Mouse (Mus musculus) gastrocnemius, postnatal 36 days (tissue): ENCODE data around the gene Tma7. TPM values are rescaled to one million over a fixed set of nuclear protein-coding genes. Genes with fewer than 3 reads are reported as not detected.

Experiments used
- DNase-seq, 2 experiments: peaks; one replicate each; pipeline ENCODE4 v3.0.0; 2022
- intact Hi-C: fragments of 180-260 bp; cut with DNase I; formaldehyde crosslinking; loops from one replicate; pipeline ENCODE4 v1.15.1; 2025
- total RNA-seq, 2 experiments: library from RNA; stranded (reverse); gene quantifications; 2 replicates each; pipeline ENCODE4 v1.2.3; 2021

Gene Tma7
- total RNA-seq, 2 experiments from 2014 or later, result 245 to 268 TPM

GRCm38 (mm10) chr9:109050674-109050997 lies 31.8 kb downstream of the Tma7 start:
- intact Hi-C loops, result no loop called here
- no peak for DNase-seq

GRCm38 (mm10) chr9:109049996-109050673 lies 32.3 kb downstream of the Tma7 start:
- no peak for DNase-seq
- intact Hi-C loops, result no loop called here

- no peak for DNase-seq
- intact Hi-C loops, result no loop called here
These were observed 33.1 kb downstream of the Tma7 start for GRCm38 (mm10) chr9:109049316-109049715.

GRCm38 (mm10) chr9:109046306-109046705 lies 36.1 kb downstream of the Tma7 start:
- intact Hi-C loops, result no loop called here
- DNase-seq, result peak in 1 of 2 experiments; percentile 47

GRCm38 (mm10) chr9:109041351-109041750 lies 41.0 kb downstream of the Tma7 start:
- intact Hi-C loops, result no loop called here
- DNase-seq, result no peak

- intact Hi-C loops, result no loop called here
- DNase-seq, result no peak
These were observed 41.5 kb downstream of the Tma7 start for GRCm38 (mm10) chr9:109040906-109041305.

GRCm38 (mm10) chr9:109040216-109040615 lies 42.2 kb downstream of the Tma7 start:
- intact Hi-C loops, result no loop called here
- DNase-seq, result no peak

GRCm38 (mm10) chr9:109039681-109040080 lies 42.7 kb downstream of the Tma7 start:
- intact Hi-C loops, result no loop called here
- DNase-seq, result no peak

GRCm38 (mm10) chr9:109038901-109039364 lies 43.5 kb downstream of the Tma7 start:
- DNase-seq, result peak; percentile 61 to 62
- intact Hi-C loops, result no loop called here

- intact Hi-C loops, result no loop called here
These were observed 44.1 kb downstream of the Tma7 start, which contains the start of gene Shisa5 for GRCm38 (mm10) chr9:109038086-109038895. Gene Shisa5 (plus strand): TSS chr9:109038565.

GRCm38 (mm10) chr9:109032435-109032834 lies 50.0 kb downstream of the Tma7 start:
- no peak for DNase-seq
- intact Hi-C loops, result no loop called here

More at GRCm38 (mm10) chr9:109038086-109038895, 44.1 kb downstream of the Tma7 start, which contains the start of gene Shisa5:
- DNase-seq, result peak; percentile 77 to 82

- no peak for DNase-seq
- intact Hi-C loops, result no loop called here
These were observed 50.7 kb downstream of the Tma7 start for GRCm38 (mm10) chr9:109031686-109032085.

GRCm38 (mm10) chr9:109031001-109031400 lies 51.4 kb downstream of the Tma7 start:
- no peak for DNase-seq
- intact Hi-C loops, result no loop called here

- DNase-seq, result no peak
- intact Hi-C loops, result no loop called here
These were observed 52.1 kb downstream of the Tma7 start for GRCm38 (mm10) chr9:109030312-109030711.

GRCm38 (mm10) chr9:109028919-109029318 lies 53.5 kb downstream of the Tma7 start:
- DNase-seq, result no peak
- intact Hi-C loops, result no loop called here

GRCm38 (mm10) chr9:109028421-109028820 lies 54.0 kb downstream of the Tma7 start:
- no peak for DNase-seq
- intact Hi-C loops, result no loop called here

- intact Hi-C loops, result no loop called here
- no peak for DNase-seq
These were observed 54.9 kb downstream of the Tma7 start for GRCm38 (mm10) chr9:109027521-109027920.

Other genes with a start within 250 kb of the Tma7 start
- gene Slc26a6, start 229.3 kb downstream of the Tma7 start, total RNA-seq, result 10 to 100 TPM; 16.5 to 19.3 TPM
- not detected for gene Tmem89, start 168.0 kb downstream of the Tma7 start, total RNA-seq
- 1,000 to 10,000 TPM; 1,038 to 1,084 TPM for gene Uqcrc1, start 146.0 kb downstream of the Tma7 start, total RNA-seq
- 1 to 10 TPM; 2.4 TPM for gene Col7a1, start 129.0 kb downstream of the Tma7 start, total RNA-seq
- gene Ucn2, start 96.6 kb downstream of the Tma7 start, total RNA-seq, result under 1 TPM; 0.23 to 0.67 TPM
- gene Pfkfb4, start 90.8 kb downstream of the Tma7 start, total RNA-seq, result 10 to 100 TPM; 37.3 to 46.3 TPM
- 10 to 100 TPM; 11.9 to 13.4 TPM for gene Shisa5, start 44.0 kb downstream of the Tma7 start, total RNA-seq
- 10 to 100 TPM; 11.6 to 11.8 TPM for gene Trex1, start 22.9 kb downstream of the Tma7 start, total RNA-seq
- gene Atrip, start 8.5 kb downstream of the Tma7 start, total RNA-seq, result 1 to 10 TPM; 7.8 to 8.3 TPM
- 1 to 10 TPM; 5.9 to 6.6 TPM for gene Ccdc51, start 94 bp downstream of the Tma7 start, total RNA-seq
- under 1 TPM; 0.64 to 0.99 TPM for gene Plxnb1, start 12.8 kb upstream of the Tma7 start, total RNA-seq
- gene Fbxw21, start 79.5 kb upstream of the Tma7 start, total RNA-seq, result not detected
- not detected for gene Fbxw13, start 113.4 kb upstream of the Tma7 start, total RNA-seq
- not detected for gene Fbxw20, start 152.2 kb upstream of the Tma7 start, total RNA-seq
- gene Fbxw14, start 205.1 kb upstream of the Tma7 start, total RNA-seq, result not detected